Mouse (Mus musculus): ENCODE measurements around the gene Cyp8b1.

DNA sequence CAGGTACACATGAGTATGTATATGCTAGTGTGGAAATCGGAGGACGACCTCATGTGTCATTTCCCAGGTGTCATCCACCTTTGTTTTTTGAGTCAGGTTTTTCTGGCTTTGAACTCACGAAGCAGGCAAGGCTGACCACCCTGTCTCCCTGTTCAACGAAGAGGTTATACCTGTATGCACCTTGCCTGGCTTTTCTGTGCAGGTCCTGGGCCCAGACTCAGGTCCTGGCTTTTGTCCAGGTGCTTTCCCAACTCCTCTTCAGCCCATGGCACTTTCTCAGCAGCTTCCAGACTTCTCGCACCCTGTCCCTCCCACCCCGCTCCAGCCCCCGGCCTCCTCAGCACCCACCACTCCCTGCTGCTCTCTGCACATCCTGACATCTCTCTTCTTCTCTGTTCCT lies 4.9 kb downstream of the Cyp8b1 start:
- TF ChIP-seq POLR2A (IDR thresholded peaks at IDR 0.05; ENCODE audit: borderline replicate concordance, control insufficient read depth, low read depth, low read length) = no peak
- no peak for TF ChIP-seq CTCF (IDR thresholded peaks at IDR 0.05; ENCODE audit: control insufficient read depth, insufficient read depth, low read length)
